Mouse (Mus musculus) neural tube, embryonic 11.5 days (tissue): ENCODE measurements around the gene Osbpl11. TPM values are rescaled to one million over a fixed set of nuclear protein-coding genes. Genes with fewer than 3 reads are reported as not detected.
A peak's percentile ranks its signal among the peaks of the same experiment; 100 is the strongest.
"Not testable (repeated sequence)": the region's sequence is repeated elsewhere in the genome, so short reads cannot be mapped to it uniquely, and the experiment has no call there.

Experiments used
- ATAC-seq: fragments of 200-750 bp; cut with Nextera tagmentation; 2 replicates; pipeline ENCODE4 v1.8.0; 2017; ENCODE audit warnings: moderate number of reproducible peaks, mild to moderate bottlenecking, moderate TSS enrichment, moderate library complexity; ENCODE audit not compliant: insufficient read depth, low FRiP score, low TSS enrichment
- DNase-seq: peaks from one replicate; pipeline ENCODE4 v3.0.0-alpha.2; 2015; ENCODE audit warnings: low spot score
- H3K27ac ChIP-seq: fragments of 300-500 bp; sonication (generic); 2 replicates; pipeline ENCODE4 v1.5.1; 2014; ENCODE audit warnings: low read depth, mild to moderate bottlenecking, low read length
- H3K27me3 ChIP-seq: fragments of 300-500 bp; sonication (generic); 2 replicates; pipeline ENCODE4 v1.6.1; 2014; ENCODE audit warnings: mild to moderate bottlenecking, low read length, mixed read lengths; ENCODE audit not compliant: control insufficient read depth, insufficient read depth
- H3K36me3 ChIP-seq: fragments of 300-500 bp; sonication (generic); 2 replicates; pipeline ENCODE4 v1.6.1; 2014; ENCODE audit warnings: mild to moderate bottlenecking, low read length, moderate library complexity, mixed read lengths; ENCODE audit not compliant: control insufficient read depth, insufficient read depth
- H3K4me1 ChIP-seq: fragments of 300-500 bp; sonication (generic); 2 replicates; pipeline ENCODE4 v1.6.1; 2014; ENCODE audit warnings: low read length, mixed read lengths; ENCODE audit not compliant: control insufficient read depth, insufficient read depth
- H3K4me2 ChIP-seq: fragments of 300-500 bp; sonication (generic); 2 replicates; pipeline ENCODE4 v1.6.1; 2014; ENCODE audit warnings: low read depth, mild to moderate bottlenecking, moderate library complexity
- H3K4me3 ChIP-seq: fragments of 300-500 bp; sonication (generic); 2 replicates; pipeline ENCODE4 v1.5.1; 2014; ENCODE audit warnings: low read depth, low read length
- H3K9ac ChIP-seq: fragments of 300-500 bp; sonication (generic); 2 replicates; pipeline ENCODE4 v1.6.1; 2014; ENCODE audit warnings: mild to moderate bottlenecking, low read length
- H3K9me3 ChIP-seq: fragments of 300-500 bp; sonication (generic); 2 replicates; pipeline ENCODE4 v1.6.1; 2016; ENCODE audit warnings: low read length; ENCODE audit not compliant: control insufficient read depth
- WGBS: fragments of 180-500 bp; shearing (Covaris S2); extraction: QIAGEN DNeasy Blood & Tissue Kit; methylation state at CpG from one replicate; pipeline ENCODE4 v1.1.7; 2014; 5-methylcytosine and 5-hydroxymethylcytosine counted together
- polyA plus RNA-seq: library from polyadenylated mRNA; unstranded; fragments of >200 nt; fragmentation: Nextera tagmentation; extraction: Ambion mirVana; gene quantifications from 2 replicates; pipeline ENCODE4 v1.2.1, GENCODE M21; 2014

Gene Osbpl11
- polyA plus RNA-seq: 27.7 and 30.3 TPM in 2 replicates

DNA sequence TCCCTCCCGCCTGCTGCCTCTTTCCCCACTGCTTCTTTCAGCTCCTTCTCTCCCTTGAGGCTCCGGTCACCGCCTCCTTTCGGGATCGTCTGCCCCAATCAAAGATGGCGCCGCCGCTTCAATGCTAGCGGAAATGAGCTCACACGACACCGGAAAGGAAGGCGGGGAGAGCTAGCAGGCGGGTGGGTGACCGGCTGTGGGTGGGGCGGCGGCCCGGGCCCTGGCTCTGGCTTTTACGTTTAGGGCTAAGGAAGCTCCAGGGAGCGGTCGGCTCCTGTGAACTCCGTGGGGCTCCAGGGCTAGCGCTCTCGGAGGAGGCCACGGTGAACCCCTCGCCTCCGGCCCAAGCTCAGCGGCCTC is at the start of gene Osbpl11:
Osbpl11 (plus strand) TSS at position 171 of the 360 bp plus-strand sequence.
- peak within 1 kb of the TSS; percentile 85 for H3K9ac ChIP-seq
- no peaks in the 10 kb centered on the region for H3K27me3 ChIP-seq
- peak within 1 kb of the TSS; percentile 81 for H3K4me2 ChIP-seq
- H3K4me1 ChIP-seq: peaks cover 13% of the 10 kb centered on the region
- H3K27ac ChIP-seq: peak within 1 kb of the TSS; percentile 58
- peak; percentile 92 for ATAC-seq
- peak within 1 kb of the TSS; percentile 73 for H3K4me3 ChIP-seq
- no peaks in the 10 kb centered on the region for H3K9me3 ChIP-seq
- WGBS: under 1% methylated on average over 27 of the region's 27 CpGs
- H3K36me3 ChIP-seq: no peaks in the 10 kb centered on the region
- DNase-seq: peak; percentile 96

DNA sequence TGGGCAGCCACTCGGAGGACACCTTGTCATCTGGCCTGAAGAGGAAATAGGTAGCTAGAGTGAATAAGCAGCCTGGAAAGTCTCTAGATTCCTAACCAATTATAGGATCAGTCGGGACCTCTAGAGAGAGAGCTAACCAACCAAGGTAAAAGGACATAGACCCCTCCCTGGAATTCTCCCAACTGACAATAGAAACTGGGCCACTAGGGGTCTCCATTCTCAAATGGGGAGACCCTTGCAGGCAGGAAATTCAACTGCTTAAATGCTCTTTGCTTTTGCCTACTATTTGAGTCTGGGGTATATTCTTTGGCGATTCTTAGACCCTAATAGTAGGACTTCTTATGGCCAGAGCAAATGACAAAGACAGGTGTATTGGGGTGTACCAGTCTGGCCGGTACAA is 49.7 kb upstream of the Osbpl11 start:
- ATAC-seq (no peak), DNase-seq (no peak)
- Histone ChIP-seq H3K36me3 (no peaks in the 10 kb centered on the region), H3K4me3 (no peak overlapping the region), H3K4me2 (no peak overlapping the region), H3K4me1 (no peaks in the 10 kb centered on the region), H3K9me3 (no peaks in the 10 kb centered on the region), H3K27me3 (no peaks in the 10 kb centered on the region), H3K27ac (no peak overlapping the region), H3K9ac (no peak overlapping the region)
- WGBS: 70% methylated on average over 4 of the region's 4 CpGs

DNA sequence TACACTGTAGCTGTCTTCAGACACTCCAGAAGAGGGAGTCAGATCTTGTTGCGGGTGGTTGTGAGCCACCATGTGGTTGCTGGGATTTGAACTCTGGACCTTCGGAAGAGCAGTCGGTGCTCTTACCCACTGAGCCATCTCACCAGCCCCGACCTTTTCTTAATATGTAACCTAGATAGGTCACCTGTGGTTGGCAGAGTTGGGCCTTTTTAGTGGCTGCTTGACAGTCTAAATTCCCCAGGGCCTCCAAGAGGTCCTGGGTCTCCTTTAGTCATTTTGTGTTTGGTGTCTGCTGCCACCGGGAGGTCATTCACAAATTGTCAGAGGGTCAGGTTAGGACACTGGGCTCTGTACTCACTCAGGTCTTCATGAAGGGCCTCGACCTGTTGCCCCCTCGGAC is 45.8 kb upstream of the Osbpl11 start:
- not testable (repeated sequence) for H3K4me3 ChIP-seq, DNase-seq, H3K36me3 ChIP-seq, H3K27me3 ChIP-seq, H3K4me2 ChIP-seq, H3K9me3 ChIP-seq, H3K27ac ChIP-seq, H3K4me1 ChIP-seq, ATAC-seq, H3K9ac ChIP-seq
- 85% methylated on average over 6 of the region's 7 CpGs for WGBS

GRCm38 (mm10) chr16:33141758-33142280 is 43.1 kb upstream of the Osbpl11 start:
- no peak for DNase-seq
- Histone ChIP-seq H3K9ac (no peak overlapping the region), H3K27ac (no peak overlapping the region), H3K4me1 (no peaks in the 10 kb centered on the region), H3K4me3 (no peak overlapping the region), H3K4me2 (no peak overlapping the region), H3K36me3 (no peaks in the 10 kb centered on the region), H3K27me3 (no peaks in the 10 kb centered on the region), H3K9me3 (no peaks in the 10 kb centered on the region)
- WGBS: 50% methylated on average over 3 of the region's 3 CpGs
- no peak for ATAC-seq

- no peak overlapping the region for H3K4me2 ChIP-seq
- DNase-seq (no peak), ATAC-seq (no peak)
- H3K4me1 ChIP-seq: no peaks in the 10 kb centered on the region
- no peaks in the 10 kb centered on the region for H3K9me3 ChIP-seq
- H3K27ac ChIP-seq: no peak overlapping the region
- no peaks in the 10 kb centered on the region for H3K27me3 ChIP-seq
- H3K36me3 ChIP-seq: no peaks in the 10 kb centered on the region
- H3K9ac ChIP-seq: no peak overlapping the region
- H3K4me3 ChIP-seq: no peak overlapping the region
- 74% methylated on average over 2 of the region's 2 CpGs for WGBS
Measured at GRCm38 (mm10) chr16:33143452-33143851, 41.4 kb upstream of the Osbpl11 start.

GRCm38 (mm10) chr16:33146185-33146584 is 38.7 kb upstream of the Osbpl11 start:
- DNase-seq: no peak

DNA sequence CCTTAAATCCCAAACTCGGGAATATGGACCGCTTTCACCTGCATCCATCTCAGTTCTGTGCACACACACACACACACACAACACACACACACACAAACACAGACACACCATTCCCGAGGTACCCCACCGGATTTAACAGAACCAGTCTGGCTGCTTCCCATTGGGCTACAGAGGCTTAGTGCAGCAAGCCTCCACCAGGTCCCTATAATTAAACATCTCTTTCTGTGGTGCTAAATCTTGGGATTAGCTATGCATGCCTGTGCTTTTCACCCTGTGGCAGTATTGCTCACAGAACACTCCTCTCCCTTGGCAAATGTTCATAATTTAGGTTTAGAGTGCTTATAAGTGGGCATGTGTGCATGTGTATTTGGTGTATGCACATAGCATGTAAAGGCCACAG is 36.7 kb upstream of the Osbpl11 start:
- 87% methylated on average over 4 of the region's 4 CpGs for WGBS
- no peak overlapping the region for H3K9ac ChIP-seq
- H3K4me1 ChIP-seq: no peaks in the 10 kb centered on the region
- H3K27ac ChIP-seq: no peak overlapping the region
- ATAC-seq (no peak), DNase-seq (no peak)
- H3K27me3 ChIP-seq: no peaks in the 10 kb centered on the region
- H3K36me3 ChIP-seq: no peaks in the 10 kb centered on the region
- no peaks in the 10 kb centered on the region for H3K9me3 ChIP-seq
- H3K4me2 ChIP-seq: no peak overlapping the region
- no peak overlapping the region for H3K4me3 ChIP-seq

More at GRCm38 (mm10) chr16:33146185-33146584, 38.7 kb upstream of the Osbpl11 start:
- Histone ChIP-seq H3K27me3 (no peaks in the 10 kb centered on the region), H3K36me3 (no peaks in the 10 kb centered on the region), H3K4me3 (no peak overlapping the region), H3K4me2 (no peak overlapping the region), H3K27ac (no peak overlapping the region), H3K9ac (no peak overlapping the region), H3K9me3 (no peaks in the 10 kb centered on the region), H3K4me1 (no peaks in the 10 kb centered on the region)
- no peak for ATAC-seq
- WGBS: 94% methylated on average over 3 of the region's 3 CpGs

GRCm38 (mm10) chr16:33150875-33151274 is 34.0 kb upstream of the Osbpl11 start:
- H3K27ac ChIP-seq, H3K27me3 ChIP-seq, H3K9me3 ChIP-seq, H3K4me1 ChIP-seq, H3K4me3 ChIP-seq, DNase-seq, H3K36me3 ChIP-seq, ATAC-seq, H3K9ac ChIP-seq, H3K4me2 ChIP-seq: not testable (repeated sequence)
- WGBS: 82% methylated on average over 9 of the region's 9 CpGs

DNA sequence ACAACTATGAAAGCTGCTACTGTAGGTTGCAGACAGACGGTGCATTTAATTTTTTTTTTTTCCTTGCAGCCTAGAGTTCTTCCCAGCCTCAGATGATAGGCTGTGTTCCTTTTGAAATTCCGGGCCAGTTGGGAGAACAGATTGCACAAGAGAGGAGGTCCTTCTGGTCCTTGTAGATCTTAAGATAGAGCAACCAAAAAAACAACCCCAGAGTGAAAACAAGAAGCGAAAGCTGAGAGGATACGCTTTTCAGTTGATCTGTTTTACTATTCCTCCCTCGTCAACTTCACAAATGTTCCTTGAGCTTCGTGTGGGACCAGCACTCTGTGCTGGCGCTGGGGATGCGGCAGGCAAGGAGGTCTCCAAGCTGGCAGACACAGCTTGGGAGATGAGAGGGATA is 33.3 kb upstream of the Osbpl11 start:
- Histone ChIP-seq H3K4me3 (no peak overlapping the region), H3K36me3 (no peaks in the 10 kb centered on the region), H3K9me3 (no peaks in the 10 kb centered on the region), H3K27me3 (no peaks in the 10 kb centered on the region), H3K4me1 (no peaks in the 10 kb centered on the region), H3K27ac (no peak overlapping the region), H3K4me2 (no peak overlapping the region), H3K9ac (no peak overlapping the region)
- WGBS: 80% methylated on average over 8 of the region's 8 CpGs
- ATAC-seq (no peak), DNase-seq (no peak)
